Mouse (Mus musculus) spleen, postnatal 10 days (tissue): ENCODE results near the gene Mecom.
"Not testable (repeated sequence)": the region's sequence is repeated elsewhere in the genome, so short reads cannot be mapped to it uniquely, and the experiment has no call there.

Source experiments
- DNase-seq, 2 experiments: peaks; one replicate each; pipeline ENCODE4 v3.0.0; 2021 to 2022; ENCODE audit warnings: low spot score in 2 of 2

Gene Mecom

GRCm38 (mm10) chr3:30445247-30445969, 102.4 kb downstream of the Mecom start:
- DNase-seq: no peak

- no peak for DNase-seq
These were observed 106.2 kb downstream of the Mecom start for GRCm38 (mm10) chr3:30441646-30442045.

GRCm38 (mm10) chr3:30438007-30438406, 109.8 kb downstream of the Mecom start:
- no peak for DNase-seq

GRCm38 (mm10) chr3:30436561-30436960, 111.2 kb downstream of the Mecom start:
- DNase-seq: no peak

- no peak for DNase-seq
These were observed 111.7 kb downstream of the Mecom start for GRCm38 (mm10) chr3:30436131-30436530.

GRCm38 (mm10) chr3:30428877-30429276, 118.9 kb downstream of the Mecom start:
- DNase-seq: no peak

- no peak for DNase-seq
These were observed 123.8 kb downstream of the Mecom start for GRCm38 (mm10) chr3:30424036-30424435.

- not testable (repeated sequence) for DNase-seq
These were observed 125.9 kb downstream of the Mecom start for GRCm38 (mm10) chr3:30421948-30422347.

GRCm38 (mm10) chr3:30420899-30421298, 126.9 kb downstream of the Mecom start:
- no peak for DNase-seq

- no peak for DNase-seq
These were observed 133.6 kb downstream of the Mecom start for GRCm38 (mm10) chr3:30414173-30414572.

GRCm38 (mm10) chr3:30410778-30411177, 137.0 kb downstream of the Mecom start:
- no peak for DNase-seq

GRCm38 (mm10) chr3:30404821-30405220, 143.0 kb downstream of the Mecom start:
- no peak for DNase-seq

GRCm38 (mm10) chr3:30398911-30399310, 148.9 kb downstream of the Mecom start:
- DNase-seq: no peak

GRCm38 (mm10) chr3:30394911-30395310, 152.9 kb downstream of the Mecom start:
- DNase-seq: no peak

GRCm38 (mm10) chr3:30392662-30393061, 155.1 kb downstream of the Mecom start:
- no peak for DNase-seq

GRCm38 (mm10) chr3:30392218-30392617, 155.6 kb downstream of the Mecom start:
- DNase-seq: no peak

- DNase-seq: no peak
These were observed 157.5 kb downstream of the Mecom start for GRCm38 (mm10) chr3:30390346-30390745.

GRCm38 (mm10) chr3:30380273-30380672, 167.5 kb downstream of the Mecom start:
- DNase-seq: no peak

GRCm38 (mm10) chr3:30379301-30379700, 168.5 kb downstream of the Mecom start:
- DNase-seq: no peak

- DNase-seq: no peak
These were observed 176.3 kb downstream of the Mecom start for GRCm38 (mm10) chr3:30371472-30371871.

GRCm38 (mm10) chr3:30370860-30371455, 176.8 kb downstream of the Mecom start:
- no peak for DNase-seq

GRCm38 (mm10) chr3:30366621-30367020, 181.2 kb downstream of the Mecom start:
- no peak for DNase-seq

GRCm38 (mm10) chr3:30361190-30361589, 186.6 kb downstream of the Mecom start:
- DNase-seq: no peak
